Mouse (Mus musculus): ENCODE measurements around the gene Neurl4. TPM values are rescaled to one million over a fixed set of nuclear protein-coding genes. Genes with fewer than 3 reads are reported as not detected.

Neurl4 gene
- polyA plus RNA-seq, 1 experiment: 32.4 TPM

DNA sequence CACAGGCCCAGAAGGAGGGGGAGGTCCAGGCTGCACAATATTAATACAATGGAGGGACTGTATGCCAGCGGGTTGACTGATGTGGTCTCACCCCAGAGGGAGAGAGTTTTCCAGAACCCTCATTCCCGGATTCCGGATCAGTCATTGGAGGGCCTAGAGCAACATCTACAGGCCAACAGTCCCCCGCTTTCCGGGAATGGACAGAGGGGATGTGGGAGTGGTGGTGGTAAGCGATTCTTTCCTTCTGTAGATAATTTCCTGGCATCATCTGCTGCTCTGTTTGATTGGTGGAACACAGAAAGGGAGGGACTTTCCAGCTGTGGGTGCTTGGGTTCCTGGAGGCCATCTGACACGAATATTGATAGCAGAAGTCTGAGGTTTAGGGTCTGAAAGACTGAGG lies 24.7 kb upstream of the Neurl4 start:
- no peaks in the 10 kb centered on the region for H3K9me3 ChIP-seq (replicated peaks; ENCODE audit: control insufficient read depth, insufficient read depth, low read length, poor library complexity, severe bottlenecking)
- peak overlapping the region; percentile 29; the same call in 1 of the 2 replicates for H3K27ac ChIP-seq (ENCODE audit: insufficient read depth, low read length)
- peaks cover 1% of the 10 kb centered on the region for H3K4me1 ChIP-seq (ENCODE audit: control insufficient read depth, insufficient read depth, low read length)
- H3K4me3 ChIP-seq (ENCODE audit: low read depth, low read length): no peak overlapping the region
- no peaks in the 10 kb centered on the region for H3K27me3 ChIP-seq (ENCODE audit: control insufficient read depth, insufficient read depth, low read length, poor library complexity, severe bottlenecking)
- H3K9ac ChIP-seq (ENCODE audit: low read depth, poor library complexity, severe bottlenecking): peak overlapping the region; percentile 79; the same call in 1 of the 2 replicates
- H3K36me3 ChIP-seq (ENCODE audit: control insufficient read depth, insufficient read depth, low read length, poor library complexity, severe bottlenecking): no peaks in the 10 kb centered on the region
- TF ChIP-seq POLR2A (IDR thresholded peaks at IDR 0.05; ENCODE audit: insufficient read depth, low read length) (no peak), CTCF (IDR thresholded peaks at IDR 0.05; ENCODE audit: low read depth, low read length) (no peak), EP300 (IDR thresholded peaks at IDR 0.05; ENCODE audit: insufficient read depth, low read depth, low read length) (no peak)

DNA sequence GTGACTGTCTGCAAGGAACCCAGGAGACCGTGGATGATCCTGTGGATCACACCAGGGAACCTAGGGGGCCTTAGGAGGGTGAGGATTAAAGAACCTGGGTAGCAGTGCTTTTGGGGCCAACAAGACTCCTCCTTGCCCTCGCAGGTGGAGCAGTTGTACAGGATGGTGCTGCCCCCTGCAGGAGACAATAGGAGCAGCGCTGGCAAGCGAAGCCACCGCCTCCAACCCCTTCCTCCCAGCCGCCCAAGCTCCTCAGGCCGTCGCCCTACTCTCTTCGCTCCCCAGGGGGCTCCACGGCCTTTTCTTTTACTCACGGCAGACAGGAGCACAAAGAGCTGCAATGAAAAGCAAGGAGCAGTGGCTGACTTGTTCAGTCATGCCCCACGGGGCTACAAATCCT lies 24.0 kb upstream of the Neurl4 start:
- TF ChIP-seq CTCF (IDR thresholded peaks at IDR 0.05; ENCODE audit: low read depth, low read length) (peak; percentile 85), EP300 (IDR thresholded peaks at IDR 0.05; ENCODE audit: insufficient read depth, low read depth, low read length) (peak; percentile 59; the same call in 1 of the 2 replicates), POLR2A (IDR thresholded peaks at IDR 0.05; ENCODE audit: insufficient read depth, low read length) (no peak)
- Histone ChIP-seq H3K9me3 (replicated peaks; ENCODE audit: control insufficient read depth, insufficient read depth, low read length, poor library complexity, severe bottlenecking) (no peaks in the 10 kb centered on the region), H3K27me3 (ENCODE audit: control insufficient read depth, insufficient read depth, low read length, poor library complexity, severe bottlenecking) (no peaks in the 10 kb centered on the region), H3K27ac (ENCODE audit: insufficient read depth, low read length) (peak overlapping the region; percentile 81), H3K4me3 (ENCODE audit: low read depth, low read length) (peak overlapping the region; percentile 32), H3K36me3 (ENCODE audit: control insufficient read depth, insufficient read depth, low read length, poor library complexity, severe bottlenecking) (no peaks in the 10 kb centered on the region), H3K9ac (ENCODE audit: low read depth, poor library complexity, severe bottlenecking) (peak overlapping the region; percentile 79), H3K4me1 (ENCODE audit: control insufficient read depth, insufficient read depth, low read length) (peaks cover 1% of the 10 kb centered on the region)

DNA sequence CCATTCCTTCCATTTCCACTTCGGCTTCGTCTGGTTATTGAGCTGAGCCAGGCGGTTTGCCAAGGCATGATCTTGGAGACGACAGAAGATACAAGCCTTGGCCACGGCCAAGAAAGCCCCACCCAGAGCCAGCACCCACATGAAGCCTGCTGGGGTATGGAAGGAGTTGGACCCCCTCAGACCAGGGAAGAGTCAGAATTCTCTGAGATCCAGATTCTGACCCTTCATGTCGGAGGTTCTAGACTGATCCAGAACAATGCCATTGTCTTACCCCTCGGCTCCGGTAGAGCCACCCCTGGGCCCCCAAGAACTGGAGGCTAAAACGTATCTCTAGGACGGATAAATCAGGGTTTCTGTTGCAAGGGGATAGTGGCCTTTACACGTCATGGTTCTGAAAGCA lies 23.0 kb upstream of the Neurl4 start, which contains the start of gene Tmem95:
TSS of gene Tmem95 (minus strand) at position 141 of the 400 bp plus-strand sequence.
- TF ChIP-seq CTCF (IDR thresholded peaks at IDR 0.05; ENCODE audit: low read depth, low read length): no peak
- no peak for TF ChIP-seq POLR2A (IDR thresholded peaks at IDR 0.05; ENCODE audit: insufficient read depth, low read length)
- TF ChIP-seq EP300 (IDR thresholded peaks at IDR 0.05; ENCODE audit: insufficient read depth, low read depth, low read length): no peak
- Histone ChIP-seq H3K27me3 (ENCODE audit: control insufficient read depth, insufficient read depth, low read length, poor library complexity, severe bottlenecking) (no peaks in the 10 kb centered on the region), H3K4me3 (ENCODE audit: low read depth, low read length) (peak within 1 kb of the TSS; percentile 32), H3K36me3 (ENCODE audit: control insufficient read depth, insufficient read depth, low read length, poor library complexity, severe bottlenecking) (no peaks in the 10 kb centered on the region), H3K9me3 (replicated peaks; ENCODE audit: control insufficient read depth, insufficient read depth, low read length, poor library complexity, severe bottlenecking) (no peaks in the 10 kb centered on the region), H3K27ac (ENCODE audit: insufficient read depth, low read length) (peak within 1 kb of the TSS; percentile 81), H3K4me1 (ENCODE audit: control insufficient read depth, insufficient read depth, low read length) (peaks cover 1% of the 10 kb centered on the region), H3K9ac (ENCODE audit: low read depth, poor library complexity, severe bottlenecking) (peak within 1 kb of the TSS; percentile 79)

DNA sequence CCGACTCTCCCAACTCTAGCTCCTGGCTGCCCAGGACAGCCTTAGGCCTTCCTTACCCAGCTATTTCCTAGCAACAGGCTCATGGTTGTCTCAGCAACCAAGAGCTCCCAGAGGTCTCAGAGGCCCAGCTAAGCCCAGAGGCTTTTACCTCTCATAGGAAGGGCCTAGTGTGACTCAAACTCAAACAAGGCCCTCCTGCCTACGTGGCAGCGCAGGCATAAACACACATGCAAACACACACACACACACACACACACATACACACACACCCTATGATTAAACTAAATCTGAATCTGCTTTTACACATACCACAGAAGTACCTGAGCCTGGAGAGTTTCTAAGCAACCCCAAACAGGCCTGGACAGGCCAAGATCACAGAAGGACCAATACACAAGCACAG lies 22.5 kb upstream of the Neurl4 start:
- Histone ChIP-seq H3K4me3 (ENCODE audit: low read depth, low read length) (no peak overlapping the region), H3K27me3 (ENCODE audit: control insufficient read depth, insufficient read depth, low read length, poor library complexity, severe bottlenecking) (no peaks in the 10 kb centered on the region), H3K27ac (ENCODE audit: insufficient read depth, low read length) (no peak overlapping the region), H3K9me3 (replicated peaks; ENCODE audit: control insufficient read depth, insufficient read depth, low read length, poor library complexity, severe bottlenecking) (no peaks in the 10 kb centered on the region), H3K4me1 (ENCODE audit: control insufficient read depth, insufficient read depth, low read length) (peaks cover 1% of the 10 kb centered on the region), H3K36me3 (ENCODE audit: control insufficient read depth, insufficient read depth, low read length, poor library complexity, severe bottlenecking) (no peaks in the 10 kb centered on the region), H3K9ac (ENCODE audit: low read depth, poor library complexity, severe bottlenecking) (peak overlapping the region; percentile 79; the same call in 1 of the 2 replicates)
- TF ChIP-seq EP300 (IDR thresholded peaks at IDR 0.05; ENCODE audit: insufficient read depth, low read depth, low read length) (no peak), CTCF (IDR thresholded peaks at IDR 0.05; ENCODE audit: low read depth, low read length) (no peak), POLR2A (IDR thresholded peaks at IDR 0.05; ENCODE audit: insufficient read depth, low read length) (no peak)

DNA sequence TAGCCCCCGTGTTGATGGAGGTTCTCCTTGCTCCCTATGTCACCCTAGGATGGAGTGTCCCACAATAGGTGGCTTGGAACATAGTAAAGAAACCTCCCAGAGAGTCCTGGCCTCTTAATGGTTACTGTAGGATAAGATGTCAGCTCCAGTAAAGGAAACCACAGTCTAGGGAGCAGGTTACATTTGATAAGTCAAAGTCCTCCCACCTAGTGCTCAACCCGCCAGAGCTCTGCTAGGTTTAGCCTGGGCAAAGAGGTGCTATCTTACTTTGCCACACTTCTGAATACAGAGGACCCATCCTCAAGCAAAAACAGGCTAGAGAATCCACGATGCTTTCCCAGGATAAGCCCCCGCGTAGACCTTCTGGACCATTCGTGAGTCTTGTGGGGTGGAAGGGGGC lies 21.9 kb upstream of the Neurl4 start:
- no peak overlapping the region for H3K4me3 ChIP-seq (ENCODE audit: low read depth, low read length)
- H3K27me3 ChIP-seq (ENCODE audit: control insufficient read depth, insufficient read depth, low read length, poor library complexity, severe bottlenecking): no peaks in the 10 kb centered on the region
- peaks cover 1% of the 10 kb centered on the region for H3K4me1 ChIP-seq (ENCODE audit: control insufficient read depth, insufficient read depth, low read length)
- peak overlapping the region; percentile 49; the same call in 1 of the 2 replicates for H3K9ac ChIP-seq (ENCODE audit: low read depth, poor library complexity, severe bottlenecking)
- H3K36me3 ChIP-seq (ENCODE audit: control insufficient read depth, insufficient read depth, low read length, poor library complexity, severe bottlenecking): no peaks in the 10 kb centered on the region
- no peak for TF ChIP-seq CTCF (IDR thresholded peaks at IDR 0.05; ENCODE audit: low read depth, low read length)
- TF ChIP-seq POLR2A (IDR thresholded peaks at IDR 0.05; ENCODE audit: insufficient read depth, low read length): no peak
- no peak for TF ChIP-seq EP300 (IDR thresholded peaks at IDR 0.05; ENCODE audit: insufficient read depth, low read depth, low read length)
- no peak overlapping the region for H3K27ac ChIP-seq (ENCODE audit: insufficient read depth, low read length)
- no peaks in the 10 kb centered on the region for H3K9me3 ChIP-seq (replicated peaks; ENCODE audit: control insufficient read depth, insufficient read depth, low read length, poor library complexity, severe bottlenecking)

DNA sequence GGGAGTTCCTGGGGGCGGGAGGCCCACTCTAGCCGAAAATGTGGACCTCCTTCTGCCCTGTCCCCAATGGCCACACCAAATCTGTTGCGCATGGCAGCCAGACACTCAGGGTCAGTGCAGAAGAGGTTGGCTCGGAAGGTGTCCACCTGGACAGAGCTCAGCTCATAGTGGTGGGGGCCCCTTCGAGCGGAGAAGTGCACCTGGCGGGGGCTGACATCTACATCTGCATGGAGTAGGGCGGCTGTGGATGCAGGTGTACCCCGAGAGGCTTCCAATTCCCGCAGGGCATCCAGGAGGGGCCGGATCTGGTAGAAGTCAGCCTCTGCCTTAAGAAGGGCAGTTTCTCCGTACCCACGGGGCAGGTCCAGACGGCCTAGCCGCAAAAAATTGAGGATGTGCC lies 21.2 kb upstream of the Neurl4 start:
- Histone ChIP-seq H3K36me3 (ENCODE audit: control insufficient read depth, insufficient read depth, low read length, poor library complexity, severe bottlenecking) (no peaks in the 10 kb centered on the region), H3K9me3 (replicated peaks; ENCODE audit: control insufficient read depth, insufficient read depth, low read length, poor library complexity, severe bottlenecking) (no peaks in the 10 kb centered on the region), H3K9ac (ENCODE audit: low read depth, poor library complexity, severe bottlenecking) (peak overlapping the region; percentile 49), H3K4me3 (ENCODE audit: low read depth, low read length) (peak overlapping the region; percentile 8), H3K4me1 (ENCODE audit: control insufficient read depth, insufficient read depth, low read length) (peaks cover 1% of the 10 kb centered on the region), H3K27ac (ENCODE audit: insufficient read depth, low read length) (no peak overlapping the region), H3K27me3 (ENCODE audit: control insufficient read depth, insufficient read depth, low read length, poor library complexity, severe bottlenecking) (no peaks in the 10 kb centered on the region)
- TF ChIP-seq POLR2A (IDR thresholded peaks at IDR 0.05; ENCODE audit: insufficient read depth, low read length) (no peak), CTCF (IDR thresholded peaks at IDR 0.05; ENCODE audit: low read depth, low read length) (no peak), EP300 (IDR thresholded peaks at IDR 0.05; ENCODE audit: insufficient read depth, low read depth, low read length) (no peak)
